Mouse (Mus musculus) left cerebral cortex, adult 2 months (tissue): ENCODE data around the gene Lbh. TPM values are rescaled to one million over a fixed set of nuclear protein-coding genes. Genes with fewer than 3 reads are reported as not detected.

Experiments used
- DNase-seq, 2 experiments: peaks; one replicate each; pipeline ENCODE4 v3.0.0; 2021 to 2022; ENCODE audit warnings: low spot score in 2 of 2, mixed read lengths in 1 of 2; ENCODE audit errors: extremely low spot score in 1 of 2
- H3K27ac ChIP-seq: fragments of 200-600 bp; 2 replicates; pipeline ENCODE4 v1.8.1; 2022
- H3K4me3 ChIP-seq: fragments of 200-600 bp; 2 replicates; pipeline ENCODE4 v1.8.1; 2022
- CTCF ChIP-seq: fragments of 200-600 bp; IDR thresholded peaks from 2 replicates; pipeline ENCODE4 v1.8.1; 2022; ENCODE audit warnings: antibody characterized with exemption, mild to moderate bottlenecking, moderate library complexity
- intact Hi-C: fragments of 180-260 bp; cut with DNase I; formaldehyde crosslinking; loops from one replicate; pipeline ENCODE4 v1.15.1; 2025
- total RNA-seq, 2 experiments: library from RNA; stranded (reverse); gene quantifications; 2 replicates each; pipeline ENCODE4 v1.2.3; 2021

The Lbh gene
- total RNA-seq, 2 experiments from 2014 or later: 37.5 to 37.8 TPM

DNA sequence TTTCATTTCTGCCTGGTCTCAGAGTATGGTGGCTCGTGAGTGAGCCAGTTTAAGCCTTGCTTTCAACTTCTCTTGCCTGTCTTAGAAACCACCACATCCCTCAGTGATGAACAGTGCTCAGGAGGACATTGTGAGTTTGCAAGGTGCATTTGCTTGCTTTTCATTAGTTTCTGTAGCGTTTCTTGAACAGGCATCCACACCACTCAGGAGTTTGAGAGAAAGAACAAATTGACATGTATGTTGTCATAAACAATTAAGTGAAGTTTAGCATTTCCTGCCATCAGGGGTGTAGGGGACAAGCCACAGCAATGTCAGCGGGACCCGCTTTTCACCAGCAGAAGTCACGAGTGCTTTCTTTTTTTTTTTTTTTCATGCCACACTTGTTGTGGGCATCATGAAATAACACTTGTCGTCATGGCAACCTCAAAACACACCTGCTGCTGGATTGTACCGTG is 31.2 kb downstream of the Lbh start:
- Histone ChIP-seq H3K4me3 (no peak overlapping the region), H3K27ac (no peak overlapping the region)
- no peak for TF ChIP-seq CTCF
- no peak for DNase-seq
- intact Hi-C loops: no loop called here

DNA sequence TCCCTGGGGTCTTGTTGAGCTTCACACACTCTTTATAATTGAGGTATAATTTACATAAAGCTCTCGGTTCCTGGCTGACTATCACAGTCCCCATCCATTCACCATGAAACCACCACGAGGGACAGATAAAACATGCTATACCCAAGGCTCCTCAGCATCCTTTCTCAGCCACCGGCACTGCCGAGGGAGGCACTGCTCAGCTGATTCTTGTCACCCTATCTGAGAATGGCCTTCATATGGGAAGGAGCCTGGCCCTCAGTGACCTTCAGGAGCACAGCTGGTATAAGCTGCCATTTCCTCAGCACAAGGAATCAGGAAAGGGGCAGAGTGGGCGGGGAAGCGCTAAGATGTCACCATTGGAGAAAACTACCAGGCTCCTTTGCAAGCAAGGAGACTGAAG is 33.2 kb downstream of the Lbh start:
- H3K4me3 ChIP-seq: no peak overlapping the region
- no peak for DNase-seq
- no peak overlapping the region for H3K27ac ChIP-seq
- no peak for TF ChIP-seq CTCF
- intact Hi-C loops: no loop called here

GRCm38 (mm10) chr17:72953811-72954685 is 35.9 kb downstream of the Lbh start:
- no peak for DNase-seq
- Histone ChIP-seq H3K4me3 (no peak overlapping the region), H3K27ac (no peak overlapping the region)
- intact Hi-C loops: no loop called here
- TF ChIP-seq CTCF: no peak

DNA sequence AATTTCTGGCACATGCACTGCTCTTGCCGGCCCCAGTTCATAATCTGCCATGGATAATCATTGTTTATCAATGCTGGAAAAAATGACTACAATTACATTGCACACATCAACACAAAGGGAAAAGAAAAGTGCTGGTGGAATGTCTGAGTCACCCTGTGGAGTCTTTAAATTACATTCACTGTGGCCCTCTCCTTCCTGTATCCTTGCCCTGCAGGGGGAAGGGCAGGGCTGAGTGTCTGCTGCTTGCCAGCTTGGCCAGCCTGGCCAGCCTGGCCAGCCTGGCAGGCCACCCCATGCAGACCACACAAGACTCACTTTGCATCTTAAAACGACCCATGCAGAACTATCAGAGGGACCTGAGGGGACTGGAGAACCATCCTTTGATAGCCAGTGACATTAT is 37.4 kb downstream of the Lbh start:
- no peak for TF ChIP-seq CTCF
- DNase-seq: no peak
- intact Hi-C loops: no loop called here
- H3K27ac ChIP-seq: no peak overlapping the region
- no peak overlapping the region for H3K4me3 ChIP-seq

- intact Hi-C loops: no loop called here
- DNase-seq: no peak
These were observed 38.9 kb downstream of the Lbh start for GRCm38 (mm10) chr17:72957016-72957415.

DNA sequence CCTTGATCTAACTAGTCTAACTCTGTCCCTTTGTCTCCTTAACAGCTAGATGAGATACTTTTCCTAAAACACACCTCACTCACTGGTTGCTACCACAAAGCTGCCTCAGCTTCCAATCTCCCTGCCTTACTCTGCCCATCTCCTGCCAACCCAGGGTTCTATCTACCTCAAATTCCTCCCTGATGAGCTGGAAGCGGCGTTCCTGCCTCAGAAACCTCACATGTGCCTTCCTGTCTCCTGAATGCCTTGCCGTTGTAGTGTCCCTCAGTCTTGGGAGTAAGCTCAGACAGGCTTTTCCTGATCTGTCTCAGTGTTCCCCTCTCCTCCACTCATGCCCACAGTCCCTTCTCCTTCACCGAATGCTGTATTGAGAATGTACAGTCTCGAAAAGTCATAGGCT is 40.8 kb downstream of the Lbh start:
- intact Hi-C loops: no loop called here
- H3K4me3 ChIP-seq: no peak overlapping the region
- no peak for DNase-seq
- no peak for TF ChIP-seq CTCF
- no peak overlapping the region for H3K27ac ChIP-seq

More at GRCm38 (mm10) chr17:72957016-72957415, 38.9 kb downstream of the Lbh start:
- no peak overlapping the region for H3K27ac ChIP-seq
- no peak for TF ChIP-seq CTCF
- H3K4me3 ChIP-seq: no peak overlapping the region

- no peak for TF ChIP-seq CTCF
- no peak for DNase-seq
- Histone ChIP-seq H3K4me3 (no peak overlapping the region), H3K27ac (no peak overlapping the region)
- intact Hi-C loops: no loop called here
These were observed 41.5 kb downstream of the Lbh start for GRCm38 (mm10) chr17:72959497-72960039.

- H3K27ac ChIP-seq: no peak overlapping the region
- no peak for DNase-seq
- intact Hi-C loops: no loop called here
- H3K4me3 ChIP-seq: no peak overlapping the region
- no peak for TF ChIP-seq CTCF
These were observed 42.1 kb downstream of the Lbh start for GRCm38 (mm10) chr17:72960243-72960642.

GRCm38 (mm10) chr17:72960873-72961272 is 42.8 kb downstream of the Lbh start:
- DNase-seq: no peak
- no peak for TF ChIP-seq CTCF
- Histone ChIP-seq H3K27ac (no peak overlapping the region), H3K4me3 (no peak overlapping the region)
- intact Hi-C loops: no loop called here

DNA sequence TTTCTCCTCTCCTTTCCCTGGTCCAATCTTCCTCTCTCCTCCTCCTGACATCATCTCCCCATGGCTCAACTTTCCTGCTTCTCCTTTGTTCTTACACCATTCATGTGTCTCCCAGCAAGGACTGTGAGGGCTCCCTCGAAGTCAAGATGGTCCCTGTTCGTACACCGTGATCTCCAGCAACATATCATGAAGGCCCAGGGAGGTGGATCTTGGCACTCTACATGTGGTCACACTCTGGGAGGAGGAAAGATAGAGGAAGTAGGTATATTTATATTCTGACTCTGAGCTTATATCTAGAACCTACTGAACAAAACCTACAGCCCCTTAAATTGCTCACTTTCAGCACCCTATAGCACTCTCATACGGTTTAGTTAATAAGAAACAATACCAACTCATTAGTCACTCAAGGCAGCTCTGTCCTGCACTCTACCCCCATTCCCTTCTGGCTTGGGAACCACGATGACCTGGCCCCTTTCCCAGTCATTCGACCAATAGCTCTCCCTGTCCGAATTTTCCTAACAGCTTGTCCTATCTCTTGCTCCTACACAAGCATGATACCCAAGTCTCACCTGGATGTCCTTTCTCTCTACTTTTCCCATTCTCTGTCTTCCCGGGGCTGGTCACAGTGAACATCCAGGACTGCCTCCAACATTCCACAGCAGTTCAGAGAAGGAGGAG is 44.0 kb downstream of the Lbh start:
- no peak for TF ChIP-seq CTCF
- intact Hi-C loops: no loop called here
- Histone ChIP-seq H3K4me3 (no peak overlapping the region), H3K27ac (no peak overlapping the region)
- DNase-seq: no peak

- H3K27ac ChIP-seq: no peak overlapping the region
- no peak overlapping the region for H3K4me3 ChIP-seq
- intact Hi-C loops: no loop called here
- TF ChIP-seq CTCF: no peak
- DNase-seq: no peak
These were observed 47.6 kb downstream of the Lbh start for GRCm38 (mm10) chr17:72965687-72966086.

GRCm38 (mm10) chr17:72966091-72966531 is 48.0 kb downstream of the Lbh start:
- DNase-seq: no peak
- Histone ChIP-seq H3K4me3 (no peak overlapping the region), H3K27ac (no peak overlapping the region)
- no peak for TF ChIP-seq CTCF
- intact Hi-C loops: no loop called here
